Mouse (Mus musculus) hindbrain, postnatal 0 days (tissue): Measurements from ENCODE around the gene Fgfr2. TPM values are rescaled to one million over a fixed set of nuclear protein-coding genes. Genes with fewer than 3 reads are reported as not detected.
A peak's percentile ranks its signal among the peaks of the same experiment; 100 is the strongest.

ENCODE experiments used
- ATAC-seq: fragments of 200-750 bp; cut with Nextera tagmentation; 2 replicates; pipeline ENCODE4 v1.8.0; 2017; ENCODE audit warnings: mild to moderate bottlenecking, moderate TSS enrichment, moderate library complexity
- DNase-seq: peaks from one replicate; pipeline ENCODE4 v3.0.0-alpha.2; 2015; ENCODE audit warnings: low spot score
- H3K27ac ChIP-seq: fragments of 300-500 bp; sonication (generic); 2 replicates; pipeline ENCODE4 v1.5.1; 2014; ENCODE audit warnings: mild to moderate bottlenecking
- H3K27me3 ChIP-seq: fragments of 300-500 bp; sonication (generic); 2 replicates; pipeline ENCODE4 v1.6.1; 2014; ENCODE audit warnings: low read length, mixed read lengths; ENCODE audit not compliant: insufficient read depth
- H3K36me3 ChIP-seq: fragments of 300-500 bp; sonication (generic); 2 replicates; pipeline ENCODE4 v1.6.1; 2014; ENCODE audit warnings: low read length, mixed read lengths; ENCODE audit not compliant: insufficient read depth
- H3K4me1 ChIP-seq: fragments of 300-500 bp; sonication (generic); 2 replicates; pipeline ENCODE4 v1.6.1; 2014; ENCODE audit warnings: antibody characterized with exemption, low read length, mixed read lengths; ENCODE audit not compliant: insufficient read depth
- H3K4me2 ChIP-seq: fragments of 300-500 bp; sonication (generic); 2 replicates; pipeline ENCODE4 v1.6.1; 2014; ENCODE audit warnings: low read depth, mild to moderate bottlenecking, low read length, moderate library complexity, mixed read lengths
- H3K4me3 ChIP-seq: fragments of 300-500 bp; sonication (generic); 2 replicates; pipeline ENCODE4 v1.5.1; 2014; ENCODE audit warnings: low read length
- H3K9ac ChIP-seq: fragments of 300-500 bp; sonication (generic); replicated peaks from 2 replicates; pipeline ENCODE4 v1.6.1; 2014; ENCODE audit warnings: mild to moderate bottlenecking, low read length, moderate library complexity, mixed read lengths
- H3K9me3 ChIP-seq: fragments of 300-500 bp; sonication (generic); 2 replicates; pipeline ENCODE4 v1.6.1; 2016; ENCODE audit warnings: low read length, mixed read lengths
- CTCF ChIP-seq: IDR thresholded peaks from 2 replicates; pipeline ENCODE4 v1.5.1; 2016; ENCODE audit warnings: antibody characterized with exemption, control low read depth, low read depth
- WGBS: fragments of 180-500 bp; shearing (Covaris S2); extraction: QIAGEN DNeasy Blood & Tissue Kit; methylation state at CpG from one replicate; pipeline ENCODE4 v1.1.7; 2014; 5-methylcytosine and 5-hydroxymethylcytosine counted together
- polyA plus RNA-seq: library from polyadenylated mRNA; unstranded; fragments of >200 nt; fragmentation: Nextera tagmentation; extraction: Ambion mirVana; gene quantifications from 2 replicates; pipeline ENCODE4 v1.2.1, GENCODE M21; 2015
- total RNA-seq: library from RNA; depleted of rRNA; stranded (reverse); fragments of >200 nt; gene quantifications from 2 replicates; pipeline ENCODE4 v1.2.3, GENCODE M21; 2014

Fgfr2 gene
- total and polyA plus RNA-seq, 2 experiments from 2014 or later, result 17.3 to 49.0 TPM

- Histone ChIP-seq H3K4me3 (no peak overlapping the region), H3K9ac (no peak overlapping the region), H3K9me3 (no peaks in the 10 kb centered on the region), H3K27me3 (no peaks in the 10 kb centered on the region), H3K4me1 (0 out of 2 replicates have a peak, but pooled peaks cover 3% of the 10 kb centered on the region), H3K36me3 (no peaks in the 10 kb centered on the region), H3K4me2 (no peak overlapping the region), H3K27ac (no peak overlapping the region)
- no peak for DNase-seq
- no peak for TF ChIP-seq CTCF
- WGBS, result 67% methylated on average over 6 of the region's 6 CpGs
- no peak for ATAC-seq
Observed at GRCm38 (mm10) chr7:132817056-132817455, 306.1 kb downstream of the Fgfr2 start.

DNA sequence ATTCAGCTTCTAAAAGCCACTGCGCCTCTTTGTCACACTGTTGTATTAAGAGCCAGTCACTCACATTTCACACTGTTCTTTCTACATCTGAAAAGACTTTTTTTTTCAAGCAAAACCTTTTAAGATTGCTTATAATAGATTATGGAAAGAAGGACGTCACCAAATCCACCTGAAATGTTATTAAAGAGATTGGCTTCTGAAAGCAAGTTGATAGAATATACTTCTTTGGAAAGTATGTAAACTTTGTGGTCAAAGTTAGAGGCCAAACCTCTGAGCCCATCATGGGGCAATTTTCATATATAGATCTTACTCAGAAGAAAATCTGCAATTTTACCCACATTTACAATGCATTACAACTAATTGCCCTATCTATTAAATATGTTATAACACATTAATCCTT, 306.6 kb downstream of the Fgfr2 start:
- H3K4me3 ChIP-seq, result no peak overlapping the region
- ATAC-seq (no peak), DNase-seq (no peak)
- WGBS, result 65% methylated on average over 2 of the region's 2 CpGs
- H3K27ac ChIP-seq, result no peak overlapping the region
- no peak overlapping the region for H3K4me2 ChIP-seq
- TF ChIP-seq CTCF, result no peak
- H3K36me3 ChIP-seq, result no peaks in the 10 kb centered on the region
- no peaks in the 10 kb centered on the region for H3K27me3 ChIP-seq
- H3K4me1 ChIP-seq, result 0 out of 2 replicates have a peak, but pooled peaks cover 3% of the 10 kb centered on the region
- H3K9ac ChIP-seq, result no peak overlapping the region
- no peaks in the 10 kb centered on the region for H3K9me3 ChIP-seq

GRCm38 (mm10) chr7:132815081-132815480, 308.1 kb downstream of the Fgfr2 start:
- ATAC-seq (no peak), DNase-seq (no peak)
- no peak overlapping the region for H3K4me2 ChIP-seq
- H3K4me3 ChIP-seq, result no peak overlapping the region
- no peak overlapping the region for H3K9ac ChIP-seq
- no peaks in the 10 kb centered on the region for H3K27me3 ChIP-seq
- 0 out of 2 replicates have a peak, but pooled peaks cover 3% of the 10 kb centered on the region for H3K4me1 ChIP-seq
- no peak overlapping the region for H3K27ac ChIP-seq
- TF ChIP-seq CTCF, result peak; percentile 15; the same call in 1 of the 2 replicates
- no peaks in the 10 kb centered on the region for H3K9me3 ChIP-seq
- 82% methylated on average over 5 of the region's 5 CpGs for WGBS
- H3K36me3 ChIP-seq, result no peaks in the 10 kb centered on the region

DNA sequence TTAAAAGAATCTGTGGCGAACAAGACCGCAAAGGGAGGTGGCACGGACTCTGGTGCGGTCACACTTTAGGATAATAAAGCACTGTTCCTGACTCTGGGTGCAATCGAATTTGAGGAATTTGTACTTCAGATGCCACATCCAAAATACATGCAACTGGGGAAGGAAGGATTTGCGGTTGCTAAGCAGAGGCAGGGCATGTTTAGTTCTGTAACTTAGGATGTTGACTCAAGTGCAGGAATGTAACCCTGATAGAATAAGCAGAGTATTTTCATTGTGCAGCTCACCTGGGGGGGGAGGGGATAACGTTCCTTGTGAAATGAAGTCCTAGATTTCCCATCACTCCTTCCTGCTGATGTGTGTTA, 309.1 kb downstream of the Fgfr2 start:
- no peak for ATAC-seq
- no peak for DNase-seq

DNA sequence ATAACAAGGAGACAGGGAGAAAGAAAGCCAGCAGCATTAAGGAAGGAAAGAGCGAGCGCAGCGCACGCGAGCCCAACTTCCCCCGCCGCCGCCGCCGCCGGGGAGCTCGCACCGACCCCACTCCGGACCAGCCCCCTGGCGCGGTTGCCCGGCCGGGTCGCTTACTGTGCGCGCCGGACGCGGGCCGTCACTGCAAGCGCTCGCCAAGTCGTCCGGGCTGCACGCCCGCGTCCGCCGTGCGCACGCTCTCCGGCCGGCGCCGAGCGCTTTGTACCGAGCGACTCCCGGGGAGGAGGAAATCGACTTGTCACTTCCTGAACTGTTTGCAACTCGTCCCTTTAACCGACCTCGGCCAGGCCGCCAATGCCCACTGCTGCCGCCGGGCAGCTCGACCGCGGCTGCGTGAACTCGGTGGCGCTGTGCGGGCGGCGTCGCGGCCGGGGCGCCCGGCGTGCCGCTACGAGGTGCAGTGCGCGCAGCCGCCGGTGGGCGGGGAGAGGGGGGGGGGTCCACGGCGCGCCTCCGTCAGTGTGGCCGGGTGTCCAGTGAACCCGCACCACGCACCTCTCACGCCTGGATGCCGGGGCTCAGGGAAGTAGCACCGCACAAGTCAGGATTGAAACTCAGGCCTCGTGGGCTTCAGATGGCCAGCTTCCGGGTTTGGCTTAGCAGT, 309.6 kb downstream of the Fgfr2 start, which contains the start of gene Fam53b:
Gene Fam53b, minus strand, starts transcription at position 471 of the 673 bp plus-strand sequence.
- Histone ChIP-seq H3K36me3 (no peaks in the 10 kb centered on the region), H3K27ac (peak within 1 kb of the TSS; percentile 90), H3K4me2 (peak within 1 kb of the TSS; percentile 85), H3K4me3 (peak within 1 kb of the TSS; percentile 75), H3K9ac (peak within 1 kb of the TSS; percentile 65), H3K4me1 (peaks cover 12% of the 10 kb centered on the region), H3K9me3 (no peaks in the 10 kb centered on the region), H3K27me3 (no peaks in the 10 kb centered on the region)
- ATAC-seq (peak; percentile 73), DNase-seq (peak; percentile 84)
- TF ChIP-seq CTCF, result no peak
- WGBS, result under 1% methylated on average over 71 of the region's 85 CpGs

More for the DNA sequence above, 309.1 kb downstream of the Fgfr2 start:
- H3K36me3 ChIP-seq, result no peaks in the 10 kb centered on the region
- H3K27me3 ChIP-seq, result no peaks in the 10 kb centered on the region
- H3K9me3 ChIP-seq, result no peaks in the 10 kb centered on the region
- H3K9ac ChIP-seq, result peak overlapping the region; percentile 65
- peak overlapping the region; percentile 75 for H3K4me3 ChIP-seq
- H3K27ac ChIP-seq, result peak overlapping the region; percentile 90
- H3K4me2 ChIP-seq, result peak overlapping the region; percentile 85
- 3% methylated on average over 7 of the region's 7 CpGs for WGBS
- peak; percentile 16; the same call in 1 of the 2 replicates for TF ChIP-seq CTCF
- peaks cover 7% of the 10 kb centered on the region; the same call in 1 of the 2 replicates for H3K4me1 ChIP-seq

GRCm38 (mm10) chr7:132812619-132813415, 310.3 kb downstream of the Fgfr2 start:
- peak; percentile 22; the same call in 1 of the 2 replicates for ATAC-seq
- WGBS, result under 1% methylated on average over 59 of the region's 59 CpGs
- Histone ChIP-seq H3K9ac (peak overlapping the region; percentile 65), H3K36me3 (no peaks in the 10 kb centered on the region), H3K4me2 (peak overlapping the region; percentile 85), H3K4me3 (peak overlapping the region; percentile 75), H3K9me3 (no peaks in the 10 kb centered on the region), H3K27me3 (no peaks in the 10 kb centered on the region), H3K27ac (peak overlapping the region; percentile 90), H3K4me1 (peaks cover 16% of the 10 kb centered on the region)
- TF ChIP-seq CTCF, result no peak
- peak; percentile 61 for DNase-seq
